Mouse (Mus musculus): ENCODE measurements around the gene Spata9. TPM values are rescaled to one million over a fixed set of nuclear protein-coding genes. Genes with fewer than 3 reads are reported as not detected.
A peak's percentile ranks its signal among the peaks of the same experiment; 100 is the strongest.
"Not testable (repeated sequence)": the region's sequence is repeated elsewhere in the genome, so short reads cannot be mapped to it uniquely, and the experiment has no call there.

Spata9 gene
- 2.4 and 2.7 TPM in 2 replicates for polyA plus RNA-seq (2015; fragmentation: Nextera tagmentation; extraction: Ambion mirVana)

- no peak within 1 kb of the TSS for H3K4me2 ChIP-seq
- H3K27ac ChIP-seq, result no peak within 1 kb of the TSS
- H3K9ac ChIP-seq, result no peak within 1 kb of the TSS
- WGBS, result 83% methylated on average over 1 of the region's 1 CpGs
- H3K36me3 ChIP-seq, result no peaks in the 10 kb centered on the region
- no peaks in the 10 kb centered on the region for H3K27me3 ChIP-seq
- no peaks in the 10 kb centered on the region for H3K4me1 ChIP-seq (replicated peaks)
- no peaks in the 10 kb centered on the region; the same call in 1 of the 2 replicates for H3K9me3 ChIP-seq
- no peak for ATAC-seq (ENCODE audit: low FRiP score)
- no peak within 1 kb of the TSS for H3K4me3 ChIP-seq
Measured at GRCm38 (mm10) chr13:75966850-75967249, at the start of gene Spata9. Gene Spata9 (plus strand): TSS chr13:75967150.

GRCm38 (mm10) chr13:75927951-75928350 is 39.0 kb upstream of the Spata9 start:
- H3K9me3 ChIP-seq, result no peaks in the 10 kb centered on the region
- H3K27me3 ChIP-seq, result no peaks in the 10 kb centered on the region
- no peak overlapping the region for H3K4me2 ChIP-seq
- H3K36me3 ChIP-seq, result peaks cover 13% of the 10 kb centered on the region
- H3K4me1 ChIP-seq (replicated peaks), result peaks cover 9% of the 10 kb centered on the region
- H3K27ac ChIP-seq, result no peak overlapping the region
- no peak overlapping the region for H3K4me3 ChIP-seq
- H3K9ac ChIP-seq, result no peak overlapping the region
- ATAC-seq (ENCODE audit: low FRiP score), result no peak

- 95% methylated on average over 5 of the region's 5 CpGs for WGBS
- not testable (repeated sequence) for ATAC-seq (ENCODE audit: low FRiP score); H3K9me3 ChIP-seq
Measured at GRCm38 (mm10) chr13:75929071-75929470, 37.9 kb upstream of the Spata9 start.

GRCm38 (mm10) chr13:75930023-75930422 is 36.9 kb upstream of the Spata9 start:
- no peak overlapping the region for H3K27ac ChIP-seq

More at GRCm38 (mm10) chr13:75929071-75929470, 37.9 kb upstream of the Spata9 start:
- H3K27ac ChIP-seq; H3K4me1 ChIP-seq (replicated peaks); H3K4me2 ChIP-seq; H3K4me3 ChIP-seq; H3K9ac ChIP-seq; H3K27me3 ChIP-seq: not testable (repeated sequence)
- peaks cover 13% of the 10 kb centered on the region for H3K36me3 ChIP-seq

GRCm38 (mm10) chr13:75930660-75931059 is 36.3 kb upstream of the Spata9 start:
- H3K9me3 ChIP-seq, result no peaks in the 10 kb centered on the region
- H3K27ac ChIP-seq, result no peak overlapping the region
- H3K9ac ChIP-seq, result no peak overlapping the region
- no peak overlapping the region for H3K4me3 ChIP-seq
- ATAC-seq (ENCODE audit: low FRiP score), result no peak
- no peak overlapping the region for H3K4me2 ChIP-seq
- H3K36me3 ChIP-seq, result peaks cover 13% of the 10 kb centered on the region
- WGBS, result 76% methylated on average over 2 of the region's 2 CpGs
- H3K27me3 ChIP-seq, result no peaks in the 10 kb centered on the region
- H3K4me1 ChIP-seq (replicated peaks), result peaks cover 9% of the 10 kb centered on the region

More at GRCm38 (mm10) chr13:75930023-75930422, 36.9 kb upstream of the Spata9 start:
- no peak overlapping the region for H3K4me2 ChIP-seq
- H3K4me1 ChIP-seq (replicated peaks), result peaks cover 9% of the 10 kb centered on the region
- no peak overlapping the region for H3K9ac ChIP-seq
- 94% methylated on average over 20 of the region's 20 CpGs for WGBS
- no peak overlapping the region for H3K4me3 ChIP-seq
- H3K36me3 ChIP-seq, result peaks cover 13% of the 10 kb centered on the region
- H3K27me3 ChIP-seq, result no peaks in the 10 kb centered on the region
- ATAC-seq (ENCODE audit: low FRiP score), result 0 out of 2 replicates have a peak, but pooled peaks have one; percentile 49
- no peaks in the 10 kb centered on the region for H3K9me3 ChIP-seq

GRCm38 (mm10) chr13:75931073-75931472 is 35.9 kb upstream of the Spata9 start:
- no peak overlapping the region for H3K4me3 ChIP-seq
- H3K9ac ChIP-seq, result no peak overlapping the region
- no peaks in the 10 kb centered on the region for H3K27me3 ChIP-seq
- 21% methylated on average over 5 of the region's 5 CpGs for WGBS
- no peak overlapping the region for H3K4me2 ChIP-seq
- H3K9me3 ChIP-seq, result no peaks in the 10 kb centered on the region
- peaks cover 13% of the 10 kb centered on the region for H3K36me3 ChIP-seq
- no peak overlapping the region for H3K27ac ChIP-seq
- H3K4me1 ChIP-seq (replicated peaks), result peaks cover 9% of the 10 kb centered on the region
- peak; percentile 93 for ATAC-seq (ENCODE audit: low FRiP score)

- peaks cover 9% of the 10 kb centered on the region for H3K4me1 ChIP-seq (replicated peaks)
- no peak overlapping the region for H3K4me2 ChIP-seq
- H3K4me3 ChIP-seq, result no peak overlapping the region
- no peaks in the 10 kb centered on the region for H3K9me3 ChIP-seq
- H3K27ac ChIP-seq, result no peak overlapping the region
- no peak overlapping the region for H3K9ac ChIP-seq
- ATAC-seq (ENCODE audit: low FRiP score), result no peak
- H3K36me3 ChIP-seq, result peaks cover 25% of the 10 kb centered on the region
- H3K27me3 ChIP-seq, result no peaks in the 10 kb centered on the region
- 85% methylated on average over 1 of the region's 1 CpGs for WGBS
Measured at GRCm38 (mm10) chr13:75933287-75933686, 33.7 kb upstream of the Spata9 start.

- no peak overlapping the region for H3K4me3 ChIP-seq
- no peaks in the 10 kb centered on the region for H3K9me3 ChIP-seq
- 95% methylated on average over 5 of the region's 5 CpGs for WGBS
- H3K27ac ChIP-seq, result no peak overlapping the region
- no peak overlapping the region for H3K9ac ChIP-seq
- ATAC-seq (ENCODE audit: low FRiP score), result no peak
- peaks cover 20% of the 10 kb centered on the region for H3K36me3 ChIP-seq
- peaks cover 14% of the 10 kb centered on the region for H3K4me1 ChIP-seq (replicated peaks)
- H3K4me2 ChIP-seq, result no peak overlapping the region
- H3K27me3 ChIP-seq, result no peaks in the 10 kb centered on the region
Measured at GRCm38 (mm10) chr13:75938866-75939265, 28.1 kb upstream of the Spata9 start.

- Histone ChIP-seq H3K4me1 (replicated peaks) (peaks cover 20% of the 10 kb centered on the region), H3K36me3 (peaks cover 20% of the 10 kb centered on the region), H3K27me3 (no peaks in the 10 kb centered on the region), H3K4me3 (peak overlapping the region; percentile 24), H3K27ac (no peak overlapping the region), H3K4me2 (peak overlapping the region; percentile 46), H3K9ac (peak overlapping the region; percentile 30; the same call in 1 of the 2 replicates), H3K9me3 (no peaks in the 10 kb centered on the region)
- no peak for ATAC-seq (ENCODE audit: low FRiP score)
- WGBS, result 85% methylated on average over 2 of the region's 2 CpGs
Measured at GRCm38 (mm10) chr13:75940791-75941517, 26.0 kb upstream of the Spata9 start.

GRCm38 (mm10) chr13:75941518-75942295 is 25.2 kb upstream of the Spata9 start:
- Histone ChIP-seq H3K4me2 (peak overlapping the region; percentile 46), H3K36me3 (peaks cover 18% of the 10 kb centered on the region), H3K4me1 (replicated peaks) (peaks cover 20% of the 10 kb centered on the region), H3K9me3 (no peaks in the 10 kb centered on the region), H3K4me3 (peak overlapping the region; percentile 24), H3K27me3 (no peaks in the 10 kb centered on the region), H3K9ac (peak overlapping the region; percentile 30; the same call in 1 of the 2 replicates), H3K27ac (no peak overlapping the region)
- WGBS, result 50% methylated on average over 5 of the region's 5 CpGs
- no peak for ATAC-seq (ENCODE audit: low FRiP score)

- peak; percentile 30 for ATAC-seq (ENCODE audit: low FRiP score)
- whole genome bisulfite sequencing, result under 1% methylated on average over 6 of the region's 6 CpGs
- H3K27ac ChIP-seq, result peak overlapping the region; percentile 99
- H3K9ac ChIP-seq, result peak overlapping the region; percentile 95
- H3K9me3 ChIP-seq, result no peaks in the 10 kb centered on the region
- H3K27me3 ChIP-seq, result no peaks in the 10 kb centered on the region
- H3K4me1 ChIP-seq (replicated peaks), result peaks cover 20% of the 10 kb centered on the region
- H3K4me2 ChIP-seq, result peak overlapping the region; percentile 68
- H3K4me3 ChIP-seq, result peak overlapping the region; percentile 76
- peaks cover 14% of the 10 kb centered on the region for H3K36me3 ChIP-seq
Measured at GRCm38 (mm10) chr13:75942731-75943130, 24.2 kb upstream of the Spata9 start.

GRCm38 (mm10) chr13:75943189-75944043 is 23.5 kb upstream of the Spata9 start, which contains the start of gene Rhobtb3:
Gene Rhobtb3 (minus strand): TSS chr13:75943925.
- Histone ChIP-seq H3K4me1 (replicated peaks) (peaks cover 20% of the 10 kb centered on the region), H3K9me3 (no peaks in the 10 kb centered on the region), H3K4me3 (peak within 1 kb of the TSS; percentile 76), H3K9ac (peak within 1 kb of the TSS; percentile 95), H3K4me2 (peak within 1 kb of the TSS; percentile 68), H3K27me3 (no peaks in the 10 kb centered on the region), H3K27ac (peak within 1 kb of the TSS; percentile 99), H3K36me3 (peaks cover 7% of the 10 kb centered on the region)
- peak; percentile 91 for ATAC-seq (ENCODE audit: low FRiP score)
- under 1% methylated on average over 105 of the region's 110 CpGs for whole genome bisulfite sequencing

All from hindbrain, embryonic 13.5 days (tissue).